Mouse (Mus musculus): ENCODE measurements around the gene Ifna16. TPM values are rescaled to one million over a fixed set of nuclear protein-coding genes. Genes with fewer than 3 reads are reported as not detected.

The Ifna16 gene
- polyA plus RNA-seq, 1 experiment from 2014 or later = not detected

- WGBS = 60% methylated on average over 3 of the region's 3 CpGs
- no peak overlapping the region for H3K4me3 ChIP-seq (ENCODE audit: low read depth, low read length)
- no peak for ATAC-seq (ENCODE audit: low read depth)
- H3K9me3 ChIP-seq (ENCODE audit: control insufficient read depth, low read length) = no peaks in the 10 kb centered on the region
- no peaks in the 10 kb centered on the region for H3K27me3 ChIP-seq (replicated peaks; ENCODE audit: control insufficient read depth, insufficient read depth, low read length)
- H3K9ac ChIP-seq (ENCODE audit: low read depth, low read length) = no peak overlapping the region
- no peak for DNase-seq (ENCODE audit: low spot score)
- no peak overlapping the region for H3K4me2 ChIP-seq (ENCODE audit: low read depth, low read length)
- no peaks in the 10 kb centered on the region for H3K36me3 ChIP-seq (ENCODE audit: control insufficient read depth, insufficient read depth, low read length)
- H3K27ac ChIP-seq (replicated peaks; ENCODE audit: low read depth, low read length) = no peak overlapping the region
- H3K4me1 ChIP-seq (ENCODE audit: control insufficient read depth, insufficient read depth, low read length) = no peaks in the 10 kb centered on the region
Observed at GRCm38 (mm10) chr4:88681353-88681752, 4.6 kb upstream of the Ifna16 start.

GRCm38 (mm10) chr4:88680362-88680761 is 3.6 kb upstream of the Ifna16 start:
- no peak overlapping the region for H3K27ac ChIP-seq (replicated peaks; ENCODE audit: low read depth, low read length)
- peak; percentile 38 for DNase-seq (ENCODE audit: low spot score)
- WGBS = 46% methylated on average over 8 of the region's 8 CpGs

GRCm38 (mm10) chr4:88655461-88655860 is 21.3 kb downstream of the Ifna16 start:
- H3K27ac ChIP-seq (replicated peaks; ENCODE audit: low read depth, low read length) = no peak overlapping the region
- H3K4me1 ChIP-seq (ENCODE audit: control insufficient read depth, insufficient read depth, low read length) = no peaks in the 10 kb centered on the region
- H3K4me3 ChIP-seq (ENCODE audit: low read depth, low read length) = no peak overlapping the region
- H3K9me3 ChIP-seq (ENCODE audit: control insufficient read depth, low read length) = no peaks in the 10 kb centered on the region
- 26% methylated on average over 1 of the region's 1 CpGs for WGBS
- H3K4me2 ChIP-seq (ENCODE audit: low read depth, low read length) = no peak overlapping the region
- DNase-seq (ENCODE audit: low spot score) (no peak), ATAC-seq (ENCODE audit: low read depth) (no peak)
- H3K36me3 ChIP-seq (ENCODE audit: control insufficient read depth, insufficient read depth, low read length) = no peaks in the 10 kb centered on the region
- H3K9ac ChIP-seq (ENCODE audit: low read depth, low read length) = no peak overlapping the region
- H3K27me3 ChIP-seq (replicated peaks; ENCODE audit: control insufficient read depth, insufficient read depth, low read length) = no peaks in the 10 kb centered on the region

More at GRCm38 (mm10) chr4:88680362-88680761, 3.6 kb upstream of the Ifna16 start:
- no peaks in the 10 kb centered on the region for H3K9me3 ChIP-seq (ENCODE audit: control insufficient read depth, low read length)
- H3K27me3 ChIP-seq (replicated peaks; ENCODE audit: control insufficient read depth, insufficient read depth, low read length) = no peaks in the 10 kb centered on the region
- H3K4me2 ChIP-seq (ENCODE audit: low read depth, low read length) = no peak overlapping the region
- no peak overlapping the region for H3K9ac ChIP-seq (ENCODE audit: low read depth, low read length)
- no peaks in the 10 kb centered on the region for H3K4me1 ChIP-seq (ENCODE audit: control insufficient read depth, insufficient read depth, low read length)
- ATAC-seq (ENCODE audit: low read depth) = no peak
- H3K36me3 ChIP-seq (ENCODE audit: control insufficient read depth, insufficient read depth, low read length) = no peaks in the 10 kb centered on the region
- H3K4me3 ChIP-seq (ENCODE audit: low read depth, low read length) = no peak overlapping the region

GRCm38 (mm10) chr4:88653644-88654043 is 23.1 kb downstream of the Ifna16 start:
- no peaks in the 10 kb centered on the region for H3K9me3 ChIP-seq (ENCODE audit: control insufficient read depth, low read length)
- H3K9ac ChIP-seq (ENCODE audit: low read depth, low read length) = no peak overlapping the region
- H3K36me3 ChIP-seq (ENCODE audit: control insufficient read depth, insufficient read depth, low read length) = no peaks in the 10 kb centered on the region
- no peak overlapping the region for H3K27ac ChIP-seq (replicated peaks; ENCODE audit: low read depth, low read length)
- H3K4me3 ChIP-seq (ENCODE audit: low read depth, low read length) = no peak overlapping the region
- no peak for DNase-seq (ENCODE audit: low spot score)
- H3K27me3 ChIP-seq (replicated peaks; ENCODE audit: control insufficient read depth, insufficient read depth, low read length) = no peaks in the 10 kb centered on the region
- no peaks in the 10 kb centered on the region for H3K4me1 ChIP-seq (ENCODE audit: control insufficient read depth, insufficient read depth, low read length)
- 71% methylated on average over 3 of the region's 3 CpGs for WGBS
- no peak for ATAC-seq (ENCODE audit: low read depth)
- H3K4me2 ChIP-seq (ENCODE audit: low read depth, low read length) = no peak overlapping the region

- Histone ChIP-seq H3K4me1 (ENCODE audit: control insufficient read depth, insufficient read depth, low read length) (no peaks in the 10 kb centered on the region), H3K9ac (ENCODE audit: low read depth, low read length) (no peak within 1 kb of the TSS), H3K4me3 (ENCODE audit: low read depth, low read length) (no peak within 1 kb of the TSS), H3K4me2 (ENCODE audit: low read depth, low read length) (no peak within 1 kb of the TSS), H3K27ac (replicated peaks; ENCODE audit: low read depth, low read length) (no peak within 1 kb of the TSS), H3K9me3 (ENCODE audit: control insufficient read depth, low read length) (no peaks in the 10 kb centered on the region), H3K36me3 (ENCODE audit: control insufficient read depth, insufficient read depth, low read length) (no peaks in the 10 kb centered on the region), H3K27me3 (replicated peaks; ENCODE audit: control insufficient read depth, insufficient read depth, low read length) (no peaks in the 10 kb centered on the region)
- 55% methylated on average over 2 of the region's 2 CpGs for WGBS
- DNase-seq (ENCODE audit: low spot score) (no peak), ATAC-seq (ENCODE audit: low read depth) (no peak)
Observed at GRCm38 (mm10) chr4:88644359-88644758, 32.4 kb downstream of the Ifna16 start, which contains the start of gene Ifna13. Ifna13 (minus strand) TSS chr4:88644459.

- no peak overlapping the region for H3K4me2 ChIP-seq (ENCODE audit: low read depth, low read length)
- no peaks in the 10 kb centered on the region for H3K4me1 ChIP-seq (ENCODE audit: control insufficient read depth, insufficient read depth, low read length)
- no peaks in the 10 kb centered on the region for H3K36me3 ChIP-seq (ENCODE audit: control insufficient read depth, insufficient read depth, low read length)
- DNase-seq (ENCODE audit: low spot score) (peak; percentile 19), ATAC-seq (ENCODE audit: low read depth) (no peak)
- no peak overlapping the region for H3K9ac ChIP-seq (ENCODE audit: low read depth, low read length)
- 22% methylated on average over 2 of the region's 2 CpGs for WGBS
- H3K27ac ChIP-seq (replicated peaks; ENCODE audit: low read depth, low read length) = no peak overlapping the region
- no peaks in the 10 kb centered on the region for H3K27me3 ChIP-seq (replicated peaks; ENCODE audit: control insufficient read depth, insufficient read depth, low read length)
- no peak overlapping the region for H3K4me3 ChIP-seq (ENCODE audit: low read depth, low read length)
- H3K9me3 ChIP-seq (ENCODE audit: control insufficient read depth, low read length) = no peaks in the 10 kb centered on the region
Observed at GRCm38 (mm10) chr4:88642526-88642925, 34.2 kb downstream of the Ifna16 start.

- Histone ChIP-seq H3K36me3 (ENCODE audit: control insufficient read depth, insufficient read depth, low read length) (no peaks in the 10 kb centered on the region), H3K9me3 (ENCODE audit: control insufficient read depth, low read length) (no peaks in the 10 kb centered on the region), H3K4me3 (ENCODE audit: low read depth, low read length) (peak overlapping the region; percentile 36), H3K27ac (replicated peaks; ENCODE audit: low read depth, low read length) (no peak overlapping the region), H3K27me3 (replicated peaks; ENCODE audit: control insufficient read depth, insufficient read depth, low read length) (no peaks in the 10 kb centered on the region), H3K9ac (ENCODE audit: low read depth, low read length) (peak overlapping the region; percentile 50), H3K4me2 (ENCODE audit: low read depth, low read length) (peak overlapping the region; percentile 55), H3K4me1 (ENCODE audit: control insufficient read depth, insufficient read depth, low read length) (no peaks in the 10 kb centered on the region)
- peak; percentile 96 for ATAC-seq (ENCODE audit: low read depth)
- peak; percentile 97 for DNase-seq (ENCODE audit: low spot score)
- 12% methylated on average over 11 of the region's 11 CpGs for WGBS
Observed at GRCm38 (mm10) chr4:88641077-88641831, 35.5 kb downstream of the Ifna16 start.

- DNase-seq (ENCODE audit: low spot score) = no peak
- peak overlapping the region; percentile 55 for H3K4me2 ChIP-seq (ENCODE audit: low read depth, low read length)
- no peaks in the 10 kb centered on the region for H3K27me3 ChIP-seq (replicated peaks; ENCODE audit: control insufficient read depth, insufficient read depth, low read length)
- H3K27ac ChIP-seq (replicated peaks; ENCODE audit: low read depth, low read length) = no peak overlapping the region
- H3K4me3 ChIP-seq (ENCODE audit: low read depth, low read length) = peak overlapping the region; percentile 36
- no peaks in the 10 kb centered on the region for H3K4me1 ChIP-seq (ENCODE audit: control insufficient read depth, insufficient read depth, low read length)
- peak overlapping the region; percentile 50 for H3K9ac ChIP-seq (ENCODE audit: low read depth, low read length)
- 54% methylated on average over 8 of the region's 8 CpGs for WGBS
- no peak for ATAC-seq (ENCODE audit: low read depth)
- no peaks in the 10 kb centered on the region for H3K36me3 ChIP-seq (ENCODE audit: control insufficient read depth, insufficient read depth, low read length)
- no peaks in the 10 kb centered on the region for H3K9me3 ChIP-seq (ENCODE audit: control insufficient read depth, low read length)
Observed at GRCm38 (mm10) chr4:88640704-88641076, 36.0 kb downstream of the Ifna16 start.

GRCm38 (mm10) chr4:88634311-88634710 is 42.4 kb downstream of the Ifna16 start, which contains the start of gene C87499:
C87499 (minus strand) TSS chr4:88634411.
- ATAC-seq (ENCODE audit: low read depth) (no peak), DNase-seq (ENCODE audit: low spot score) (no peak)
- no peak within 1 kb of the TSS for H3K27ac ChIP-seq (replicated peaks; ENCODE audit: low read depth, low read length)
- WGBS = 82% methylated on average over 4 of the region's 4 CpGs
- H3K27me3 ChIP-seq (replicated peaks; ENCODE audit: control insufficient read depth, insufficient read depth, low read length) = no peaks in the 10 kb centered on the region
- H3K4me2 ChIP-seq (ENCODE audit: low read depth, low read length) = no peak within 1 kb of the TSS
- no peaks in the 10 kb centered on the region for H3K36me3 ChIP-seq (ENCODE audit: control insufficient read depth, insufficient read depth, low read length)
- H3K4me3 ChIP-seq (ENCODE audit: low read depth, low read length) = no peak within 1 kb of the TSS
- no peak within 1 kb of the TSS for H3K9ac ChIP-seq (ENCODE audit: low read depth, low read length)
- 0 out of 2 replicates have a peak, but pooled peaks cover 3% of the 10 kb centered on the region for H3K9me3 ChIP-seq (ENCODE audit: control insufficient read depth, low read length)
- H3K4me1 ChIP-seq (ENCODE audit: control insufficient read depth, insufficient read depth, low read length) = no peaks in the 10 kb centered on the region

Measured in embryonic facial prominence, embryonic 14.5 days (tissue).